Comparison of ENCODE assay signal across 15 mouse cellular contexts in genomic region chr3:113356558-113356957, GRCm38 (mm10). TPM values are rescaled to one million over a fixed set of nuclear protein-coding genes. Genes with fewer than 3 reads are reported as not detected.
"Had no signal": no experiment of that assay in that cellular context is flagged by ENCODE, and none has a peak within 500 bp of the region (broad histone marks: within the 10 kb centered on the region; RNA-seq: fewer than 3 reads in every experiment).

Gene Amy2a2 (minus strand): TSS chr3:113356658.

RNA-seq across cellular contexts. Expression of gene Amy2a2, which starts in this region (rescaled TPM):
- polyA plus RNA-seq: embryonic facial prominence, embryonic 10.5 days; embryonic facial prominence, embryonic 11.5 days; embryonic facial prominence, embryonic 12.5 days; embryonic facial prominence, embryonic 13.5 days; embryonic facial prominence, embryonic 14.5 days; embryonic facial prominence, embryonic 15.5 days; erythroblast, embryonic 14.5 days; forebrain, embryonic 10.5 days; forebrain, embryonic 11.5 days; forebrain, embryonic 12.5 days; forebrain, embryonic 13.5 days; forebrain, embryonic 14.5 days; forebrain, embryonic 15.5 days; forebrain, embryonic 16.5 days; forebrain, postnatal 0 days had no signal
